Mouse (Mus musculus): ENCODE results near the gene Gm20696. TPM values are rescaled to one million over a fixed set of nuclear protein-coding genes. Genes with fewer than 3 reads are reported as not detected.
A peak's percentile ranks its signal among the peaks of the same experiment; 100 is the strongest.

The Gm20696 gene
- polyA plus RNA-seq, 1 experiment, result 1.7 TPM

GRCm38 (mm10) chr6:99484884-99485216 lies 181.7 kb downstream of the Gm20696 start:
- Histone ChIP-seq H3K4me3 (ENCODE audit: extremely low read depth, insufficient read depth, insufficient read length) (peak overlapping the region; percentile 41; the same call in 1 of the 2 replicates), H3K4me1 (ENCODE audit: control insufficient read depth, insufficient read depth, insufficient read length) (peaks cover 16% of the 10 kb centered on the region; the same call in 1 of the 2 replicates), H3K36me3 (ENCODE audit: control insufficient read depth, insufficient read depth, low read length) (no peaks in the 10 kb centered on the region), H3K27me3 (ENCODE audit: control insufficient read depth, insufficient read depth, low read length) (no peaks in the 10 kb centered on the region), H3K27ac (ENCODE audit: insufficient read depth, low read length) (peak overlapping the region; percentile 5; the same call in 1 of the 2 replicates)
- TF ChIP-seq CTCF (IDR thresholded peaks at IDR 0.05; ENCODE audit: extremely low read depth, insufficient read depth, insufficient read length, insufficient replicate concordance), result no peak
- no peak for TF ChIP-seq POLR2A (IDR thresholded peaks at IDR 0.05; ENCODE audit: low read depth, low read length)
- 22% methylated on average over 8 of the region's 8 CpGs for WGBS
- no peak for DNase-seq (ENCODE audit: low read depth in 1 of 2, low spot score in 2 of 2)

- no peak for DNase-seq (ENCODE audit: low read depth in 1 of 2, low spot score in 2 of 2)
- 84% methylated on average over 7 of the region's 7 CpGs for WGBS
- H3K4me3 ChIP-seq (ENCODE audit: extremely low read depth, insufficient read depth, insufficient read length), result no peak overlapping the region
- no peak overlapping the region for H3K27ac ChIP-seq (ENCODE audit: insufficient read depth, low read length)
- no peaks in the 10 kb centered on the region for H3K36me3 ChIP-seq (ENCODE audit: control insufficient read depth, insufficient read depth, low read length)
- H3K4me1 ChIP-seq (ENCODE audit: control insufficient read depth, insufficient read depth, insufficient read length), result peaks cover 16% of the 10 kb centered on the region; the same call in 1 of the 2 replicates
- TF ChIP-seq CTCF (IDR thresholded peaks at IDR 0.05; ENCODE audit: extremely low read depth, insufficient read depth, insufficient read length, insufficient replicate concordance), result no peak
- no peak for TF ChIP-seq POLR2A (IDR thresholded peaks at IDR 0.05; ENCODE audit: low read depth, low read length)
- H3K27me3 ChIP-seq (ENCODE audit: control insufficient read depth, insufficient read depth, low read length), result no peaks in the 10 kb centered on the region
Measured at GRCm38 (mm10) chr6:99484197-99484725, 182.3 kb downstream of the Gm20696 start.

- H3K27me3 ChIP-seq (ENCODE audit: control insufficient read depth, insufficient read depth, low read length), result no peaks in the 10 kb centered on the region
- H3K4me1 ChIP-seq (ENCODE audit: control insufficient read depth, insufficient read depth, insufficient read length), result peaks cover 16% of the 10 kb centered on the region; the same call in 1 of the 2 replicates
- TF ChIP-seq POLR2A (IDR thresholded peaks at IDR 0.05; ENCODE audit: low read depth, low read length), result no peak
- no peak for TF ChIP-seq CTCF (IDR thresholded peaks at IDR 0.05; ENCODE audit: extremely low read depth, insufficient read depth, insufficient read length, insufficient replicate concordance)
- no peak overlapping the region for H3K4me3 ChIP-seq (ENCODE audit: extremely low read depth, insufficient read depth, insufficient read length)
- H3K36me3 ChIP-seq (ENCODE audit: control insufficient read depth, insufficient read depth, low read length), result no peaks in the 10 kb centered on the region
- 93% methylated on average over 10 of the region's 10 CpGs for WGBS
- no peak for DNase-seq (ENCODE audit: low read depth in 1 of 2, low spot score in 2 of 2)
- no peak overlapping the region for H3K27ac ChIP-seq (ENCODE audit: insufficient read depth, low read length)
Measured at GRCm38 (mm10) chr6:99483556-99483955, 183.0 kb downstream of the Gm20696 start.

GRCm38 (mm10) chr6:99481568-99481967 lies 185.0 kb downstream of the Gm20696 start:
- H3K27me3 ChIP-seq (ENCODE audit: control insufficient read depth, insufficient read depth, low read length), result no peaks in the 10 kb centered on the region
- 94% methylated on average over 7 of the region's 7 CpGs for WGBS
- H3K4me3 ChIP-seq (ENCODE audit: extremely low read depth, insufficient read depth, insufficient read length), result no peak overlapping the region
- DNase-seq (ENCODE audit: low read depth in 1 of 2, low spot score in 2 of 2), result no peak
- no peak for TF ChIP-seq CTCF (IDR thresholded peaks at IDR 0.05; ENCODE audit: extremely low read depth, insufficient read depth, insufficient read length, insufficient replicate concordance)
- TF ChIP-seq POLR2A (IDR thresholded peaks at IDR 0.05; ENCODE audit: low read depth, low read length), result no peak
- H3K27ac ChIP-seq (ENCODE audit: insufficient read depth, low read length), result no peak overlapping the region
- peaks cover 16% of the 10 kb centered on the region; the same call in 1 of the 2 replicates for H3K4me1 ChIP-seq (ENCODE audit: control insufficient read depth, insufficient read depth, insufficient read length)
- H3K36me3 ChIP-seq (ENCODE audit: control insufficient read depth, insufficient read depth, low read length), result no peaks in the 10 kb centered on the region

- WGBS, result 93% methylated on average over 13 of the region's 13 CpGs
- no peak for DNase-seq (ENCODE audit: low read depth in 1 of 2, low spot score in 2 of 2)
- H3K36me3 ChIP-seq (ENCODE audit: control insufficient read depth, insufficient read depth, low read length), result no peaks in the 10 kb centered on the region
Measured at GRCm38 (mm10) chr6:99478873-99479650, 187.5 kb downstream of the Gm20696 start.

GRCm38 (mm10) chr6:99475040-99475439 lies 191.6 kb downstream of the Gm20696 start:
- no peak for DNase-seq (ENCODE audit: low read depth in 1 of 2, low spot score in 2 of 2)
- H3K27ac ChIP-seq (ENCODE audit: insufficient read depth, low read length), result no peak overlapping the region
- H3K36me3 ChIP-seq (ENCODE audit: control insufficient read depth, insufficient read depth, low read length), result no peaks in the 10 kb centered on the region
- H3K4me1 ChIP-seq (ENCODE audit: control insufficient read depth, insufficient read depth, insufficient read length), result no peaks in the 10 kb centered on the region
- 88% methylated on average over 9 of the region's 9 CpGs for WGBS
- H3K4me3 ChIP-seq (ENCODE audit: extremely low read depth, insufficient read depth, insufficient read length), result no peak overlapping the region
- no peaks in the 10 kb centered on the region for H3K27me3 ChIP-seq (ENCODE audit: control insufficient read depth, insufficient read depth, low read length)
- TF ChIP-seq CTCF (IDR thresholded peaks at IDR 0.05; ENCODE audit: extremely low read depth, insufficient read depth, insufficient read length, insufficient replicate concordance), result no peak

More at GRCm38 (mm10) chr6:99478873-99479650, 187.5 kb downstream of the Gm20696 start:
- no peak overlapping the region for H3K27ac ChIP-seq (ENCODE audit: insufficient read depth, low read length)
- TF ChIP-seq POLR2A (IDR thresholded peaks at IDR 0.05; ENCODE audit: low read depth, low read length) (no peak), CTCF (IDR thresholded peaks at IDR 0.05; ENCODE audit: extremely low read depth, insufficient read depth, insufficient read length, insufficient replicate concordance) (no peak)
- H3K4me3 ChIP-seq (ENCODE audit: extremely low read depth, insufficient read depth, insufficient read length), result no peak overlapping the region
- H3K4me1 ChIP-seq (ENCODE audit: control insufficient read depth, insufficient read depth, insufficient read length), result peaks cover under 1% of the 10 kb centered on the region; the same call in 1 of the 2 replicates
- no peaks in the 10 kb centered on the region for H3K27me3 ChIP-seq (ENCODE audit: control insufficient read depth, insufficient read depth, low read length)

- Histone ChIP-seq H3K27ac (ENCODE audit: insufficient read depth, low read length) (no peak overlapping the region), H3K27me3 (ENCODE audit: control insufficient read depth, insufficient read depth, low read length) (no peaks in the 10 kb centered on the region), H3K36me3 (ENCODE audit: control insufficient read depth, insufficient read depth, low read length) (no peaks in the 10 kb centered on the region), H3K4me1 (ENCODE audit: control insufficient read depth, insufficient read depth, insufficient read length) (no peaks in the 10 kb centered on the region), H3K4me3 (ENCODE audit: extremely low read depth, insufficient read depth, insufficient read length) (no peak overlapping the region)
- WGBS, result 82% methylated on average over 5 of the region's 5 CpGs
- DNase-seq (ENCODE audit: low read depth in 1 of 2, low spot score in 2 of 2), result no peak
- TF ChIP-seq POLR2A (IDR thresholded peaks at IDR 0.05; ENCODE audit: low read depth, low read length) (no peak), CTCF (IDR thresholded peaks at IDR 0.05; ENCODE audit: extremely low read depth, insufficient read depth, insufficient read length, insufficient replicate concordance) (no peak)
Measured at GRCm38 (mm10) chr6:99470906-99471305, 195.7 kb downstream of the Gm20696 start.
